Mouse (Mus musculus): ENCODE results near the gene Zer1. TPM values are rescaled to one million over a fixed set of nuclear protein-coding genes. Genes with fewer than 3 reads are reported as not detected.
"Not testable (repeated sequence)": the region's sequence is repeated elsewhere in the genome, so short reads cannot be mapped to it uniquely, and the experiment has no call there.

Zer1 gene
- total RNA-seq, 2 experiments from 2014 or later: 135 to 139 TPM

GRCm38 (mm10) chr2:30132801-30133612 is 8.6 kb upstream of the Zer1 start:
- DNase-seq (ENCODE audit: low spot score in 2 of 2): no peak
- intact Hi-C loops (cut with DNase I): no loop called here

DNA sequence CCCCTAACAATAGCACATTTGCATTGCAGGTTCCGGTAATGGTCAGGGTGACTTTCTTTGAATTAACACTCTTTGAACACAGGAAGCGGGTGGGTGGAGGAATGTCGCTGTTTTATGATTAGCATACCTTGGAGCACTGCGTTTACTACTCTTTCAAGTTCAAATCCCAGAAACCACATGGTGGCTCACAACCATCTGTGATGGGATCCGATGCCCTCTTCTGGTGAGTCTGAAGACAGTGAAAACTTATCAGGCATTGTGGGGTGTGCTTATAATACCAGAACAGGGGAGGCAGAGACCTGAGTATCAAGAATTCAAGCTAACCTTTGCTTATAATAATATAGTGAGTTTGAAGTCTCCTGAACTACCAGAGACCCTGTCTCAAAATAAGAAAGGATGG is 6.9 kb upstream of the Zer1 start:
- intact Hi-C loops (cut with DNase I); DNase-seq (ENCODE audit: low spot score in 2 of 2): not testable (repeated sequence)

DNA sequence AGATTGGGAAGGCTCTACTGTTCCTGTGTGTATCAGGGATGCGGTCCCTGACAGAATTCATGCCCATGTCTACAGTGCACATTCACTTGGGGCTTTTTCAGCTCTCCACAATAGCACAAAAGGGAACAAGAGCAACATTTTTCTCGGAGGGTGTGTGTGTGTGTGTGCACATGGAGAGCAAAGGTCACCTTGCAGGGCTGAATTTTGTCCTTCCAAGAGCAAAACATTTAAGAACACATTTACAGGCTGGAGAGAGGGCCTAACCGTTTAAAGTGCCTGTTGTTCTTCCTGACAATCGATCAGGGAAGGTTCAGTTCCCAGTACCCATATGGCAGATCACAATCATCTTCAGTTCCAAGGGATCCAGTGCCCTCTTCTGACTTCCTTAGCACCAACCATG is 5.8 kb upstream of the Zer1 start:
- intact Hi-C loops (cut with DNase I): no loop called here
- DNase-seq (ENCODE audit: low spot score in 2 of 2): no peak

DNA sequence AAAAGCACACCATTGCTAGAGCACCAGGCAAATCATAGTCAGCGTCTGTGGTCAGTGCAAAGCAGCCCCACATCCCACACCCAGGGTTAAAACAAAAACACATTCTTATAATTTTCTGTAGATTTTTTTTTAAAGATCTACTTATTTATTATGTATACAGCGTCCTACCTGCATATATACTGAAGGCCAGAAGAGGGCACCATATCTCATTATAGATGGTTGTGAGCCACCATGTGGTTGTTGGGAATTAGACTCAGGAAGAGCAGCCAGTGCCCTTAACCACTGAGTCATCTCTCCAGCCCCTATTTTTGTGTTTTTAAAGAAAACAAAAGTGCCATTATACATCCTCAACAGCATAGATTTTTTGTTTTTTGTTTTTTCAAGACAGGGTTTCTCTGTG is 4.4 kb upstream of the Zer1 start:
- intact Hi-C loops (cut with DNase I): loop anchor here (5.0 kb wide), 1 partner anchor 34 kb away; no protein-coding TSS in a partner anchor

GRCm38 (mm10) chr2:30123729-30124471 is 485 bp downstream of the Zer1 start:
- peak in 1 of 2 experiments; percentile 18 for DNase-seq (ENCODE audit: low spot score in 2 of 2)
- intact Hi-C loops (cut with DNase I): loop anchor here (5.0 kb wide), 1 partner anchor 48 kb away; the partner anchor contains the start of gene Endog

More for the DNA sequence above, 4.4 kb upstream of the Zer1 start:
- peak; percentile 51 to 66 for DNase-seq (ENCODE audit: low spot score in 2 of 2)

GRCm38 (mm10) chr2:30122766-30123165 is 1.6 kb downstream of the Zer1 start:
- DNase-seq (ENCODE audit: low spot score in 2 of 2): no peak
- intact Hi-C loops (cut with DNase I): loop anchor here (5.0 kb wide), 1 partner anchor 50 kb away; the partner anchor contains the start of gene Endog

DNA sequence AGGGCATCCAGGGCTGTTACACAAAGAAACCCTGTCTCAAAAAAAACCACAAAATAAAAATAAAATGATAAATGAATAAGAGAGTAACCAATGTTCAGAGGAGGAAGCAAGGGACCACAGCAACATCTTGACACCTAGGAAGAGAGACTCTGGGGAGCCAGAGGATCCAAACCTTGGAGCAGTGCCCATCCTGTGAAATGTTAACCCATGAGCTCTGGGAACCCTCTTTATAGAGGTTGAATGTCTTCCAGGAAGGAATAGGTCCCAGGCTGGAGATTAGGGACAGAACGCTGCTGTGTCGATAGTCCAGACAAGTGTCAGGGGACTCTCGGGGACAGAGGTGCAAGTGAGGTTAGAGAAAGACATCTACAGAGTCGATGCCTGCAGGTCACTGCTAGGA is 4.1 kb downstream of the Zer1 start:
- DNase-seq (ENCODE audit: low spot score in 2 of 2): no peak
- intact Hi-C loops (cut with DNase I): loop anchor here (5.0 kb wide), 1 partner anchor 52 kb away; the partner anchor contains the start of gene Endog

DNA sequence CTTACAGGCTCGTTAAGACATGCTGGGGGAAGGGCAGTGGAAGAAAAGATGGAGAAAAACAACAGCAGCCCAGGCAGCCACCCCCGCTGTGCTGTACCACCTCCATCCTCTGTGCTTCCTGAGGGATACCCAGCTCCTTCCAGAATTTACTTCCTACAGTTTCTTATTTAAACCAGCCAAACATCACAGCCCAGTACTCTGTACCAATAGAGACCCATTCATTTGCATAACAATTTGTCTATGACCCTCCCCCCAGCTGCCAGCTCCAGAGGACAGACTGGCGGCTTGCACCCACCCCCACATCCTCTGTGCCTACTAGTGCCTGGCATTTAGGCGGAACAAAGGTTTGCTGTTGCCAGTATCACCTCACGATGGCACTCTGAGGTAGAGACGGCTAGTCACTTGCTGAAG is 4.7 kb downstream of the Zer1 start:
- intact Hi-C loops (cut with DNase I): loop anchor here (5.0 kb wide), 1 partner anchor 53 kb away; the partner anchor contains the start of gene Endog
- peak; percentile 69 to 86 for DNase-seq (ENCODE audit: low spot score in 2 of 2)

DNA sequence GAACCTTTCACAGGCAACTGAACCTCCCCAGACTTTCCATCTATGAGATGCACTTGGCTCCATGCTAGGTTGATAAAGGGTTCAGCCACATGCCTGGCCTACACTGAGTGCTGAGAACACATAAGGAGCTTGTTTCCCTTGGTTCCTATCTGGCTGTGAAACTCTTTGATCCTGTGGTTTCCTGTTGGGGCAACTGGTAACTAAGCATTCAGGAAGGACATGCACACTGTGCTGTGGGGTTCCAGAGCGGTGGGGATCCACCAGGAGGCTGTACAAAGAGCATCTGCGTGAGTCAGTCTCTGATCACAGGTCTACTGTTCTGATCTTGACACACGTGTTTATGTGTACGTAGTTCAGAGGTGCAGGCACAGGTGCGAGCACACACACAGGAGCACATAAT is 11.8 kb downstream of the Zer1 start:
- no peak for DNase-seq (ENCODE audit: low spot score in 2 of 2)
- intact Hi-C loops (cut with DNase I): no loop called here

DNA sequence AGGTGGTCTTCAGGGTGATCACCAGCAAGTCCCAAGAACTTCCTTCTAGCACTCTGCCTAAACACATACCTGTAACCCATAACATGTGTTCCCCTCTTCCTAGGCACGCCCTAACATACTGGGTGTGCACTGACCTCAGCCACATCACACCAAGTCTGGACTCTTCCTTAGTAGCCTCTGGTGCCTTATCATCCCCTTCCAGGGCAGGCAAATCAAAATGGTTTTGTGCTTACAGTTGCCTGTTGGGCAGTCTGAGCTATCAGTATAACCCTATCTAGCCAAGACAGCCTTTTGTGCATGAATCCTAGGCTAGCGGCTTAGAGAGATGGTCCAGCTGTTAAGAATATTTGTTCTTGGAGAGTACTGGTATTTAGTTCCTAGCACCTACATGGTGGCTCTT is 12.9 kb downstream of the Zer1 start:
- intact Hi-C loops (cut with DNase I): no loop called here
- no peak for DNase-seq (ENCODE audit: low spot score in 2 of 2)

GRCm38 (mm10) chr2:30108260-30108659 is 16.1 kb downstream of the Zer1 start:
- DNase-seq (ENCODE audit: low spot score in 2 of 2): no peak
- intact Hi-C loops (cut with DNase I): no loop called here

DNA sequence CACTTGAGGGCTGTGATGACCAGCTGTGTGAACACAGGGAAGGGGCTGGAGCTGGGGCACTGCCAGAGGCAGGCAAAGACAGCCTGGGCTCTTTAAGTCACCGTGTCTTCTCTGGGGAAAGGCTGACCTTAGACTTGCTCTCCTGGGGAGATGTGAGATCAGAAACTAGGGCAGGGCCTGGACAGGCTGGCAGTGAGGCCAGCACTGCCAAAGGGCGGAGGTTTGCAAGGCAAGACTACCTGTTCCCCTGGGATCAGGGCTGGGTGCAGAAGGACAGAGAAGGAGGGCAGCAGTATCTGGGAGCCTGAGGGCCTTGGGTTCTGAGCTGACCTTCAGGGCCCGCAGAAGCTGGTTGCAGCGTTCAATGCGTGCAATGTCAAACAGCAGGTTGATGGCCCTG is 16.7 kb downstream of the Zer1 start:
- intact Hi-C loops (cut with DNase I): no loop called here
- DNase-seq (ENCODE audit: low spot score in 2 of 2): no peak

DNA sequence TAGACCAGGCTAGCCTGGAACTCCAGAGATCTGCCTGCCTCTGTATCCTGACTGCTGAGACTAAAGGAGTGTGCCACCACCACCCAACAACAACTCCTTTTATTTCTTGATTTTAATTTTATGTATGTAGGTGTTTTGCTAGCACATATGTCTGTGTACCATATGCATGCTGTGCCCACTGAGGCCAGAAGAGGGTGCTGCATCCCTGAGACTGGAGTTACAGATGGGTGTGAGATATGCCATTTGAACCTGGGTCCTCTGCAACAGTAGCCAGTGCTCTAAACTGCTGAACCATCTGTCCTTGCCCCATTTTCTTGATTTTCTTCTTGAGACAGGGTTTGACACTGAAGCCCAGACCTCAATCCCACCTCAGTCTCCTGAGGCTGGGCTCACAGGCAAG is 18.0 kb downstream of the Zer1 start:
- DNase-seq (ENCODE audit: low spot score in 2 of 2): peak; percentile 61
- intact Hi-C loops (cut with DNase I): no loop called here

GRCm38 (mm10) chr2:30100214-30100613 is 24.2 kb downstream of the Zer1 start:
- intact Hi-C loops (cut with DNase I): no loop called here
- no peak for DNase-seq (ENCODE audit: low spot score in 2 of 2)

- intact Hi-C loops (cut with DNase I): no loop called here
- DNase-seq (ENCODE audit: low spot score in 2 of 2): peak; percentile 46 to 54
These were observed 28.4 kb downstream of the Zer1 start for GRCm38 (mm10) chr2:30095882-30096527.

GRCm38 (mm10) chr2:30094208-30094588 is 30.2 kb downstream of the Zer1 start:
- no peak for DNase-seq (ENCODE audit: low spot score in 2 of 2)
- intact Hi-C loops (cut with DNase I): no loop called here

DNA sequence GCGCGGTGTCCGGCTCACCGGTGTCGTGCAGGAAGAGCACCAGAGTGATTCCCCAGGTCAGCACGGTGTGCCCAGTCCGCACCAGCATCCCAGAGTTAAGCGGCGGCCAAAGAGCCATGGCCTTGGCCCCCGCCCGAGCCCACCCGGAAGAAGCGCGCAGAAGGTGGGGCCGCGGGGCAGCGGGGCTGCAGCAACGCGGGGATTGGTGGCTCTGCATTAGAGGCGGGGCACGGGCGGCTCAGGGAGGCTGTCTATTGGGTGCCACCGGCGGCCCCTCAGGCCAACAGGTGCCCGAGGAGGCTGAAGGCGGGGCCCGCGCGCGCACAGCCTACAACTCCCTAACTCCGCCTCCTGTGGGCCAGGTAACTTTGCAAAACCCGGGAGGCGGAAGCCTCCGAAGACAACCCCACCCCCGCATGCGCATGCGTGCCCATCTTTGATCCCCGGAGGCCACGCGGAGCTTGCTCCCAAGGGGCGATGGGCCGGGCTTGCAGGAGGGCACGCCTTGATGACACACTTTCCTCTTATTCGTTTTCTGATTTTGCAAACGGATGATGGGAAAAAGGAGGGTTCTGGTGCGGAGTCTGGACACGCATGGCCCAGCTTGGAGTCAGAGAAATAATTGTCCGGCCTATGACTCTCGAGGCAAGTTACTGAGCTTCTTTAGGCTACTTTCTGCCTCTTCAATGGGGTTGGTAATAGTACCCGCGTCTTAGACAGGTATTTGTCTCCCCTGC is 30.7 kb downstream of the Zer1 start, which contains the start of gene Zdhhc12:
Gene Zdhhc12 (minus strand): TSS at position 178 of the 737 bp plus-strand sequence.
- intact Hi-C loops (cut with DNase I): no loop called here
- peak; percentile 89 to 93 for DNase-seq (ENCODE audit: low spot score in 2 of 2)

GRCm38 (mm10) chr2:30092280-30092918 is 32.0 kb downstream of the Zer1 start:
- no peak for DNase-seq (ENCODE audit: low spot score in 2 of 2)
- intact Hi-C loops (cut with DNase I): no loop called here

DNA sequence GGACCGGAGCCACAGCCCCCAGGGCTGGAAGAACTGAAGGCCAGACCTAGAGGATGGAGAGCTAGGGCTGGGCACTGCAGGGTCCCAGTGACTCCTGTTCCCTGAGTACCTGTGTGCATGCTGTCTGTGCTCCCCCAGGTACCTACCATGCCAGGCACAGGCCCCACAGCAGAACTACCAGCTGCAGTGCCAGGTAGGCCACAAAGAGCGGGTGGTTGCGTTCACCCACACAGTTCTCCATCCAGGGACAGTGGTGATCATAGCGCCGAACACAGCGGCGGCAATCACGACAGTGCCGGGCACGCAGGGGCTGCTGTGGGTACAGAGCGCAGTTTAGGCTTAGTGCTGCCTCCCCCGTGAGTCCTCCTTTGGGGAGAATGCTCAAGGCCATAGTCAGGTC is 32.9 kb downstream of the Zer1 start:
- no peak for DNase-seq (ENCODE audit: low spot score in 2 of 2)
- intact Hi-C loops (cut with DNase I): no loop called here

Measured in left cerebral cortex, postnatal 14 days (tissue).